Mouse (Mus musculus) left cerebral cortex, postnatal 14 days (tissue): ENCODE measurements around the gene Mast4. TPM values are rescaled to one million over a fixed set of nuclear protein-coding genes. Genes with fewer than 3 reads are reported as not detected.
A peak's percentile ranks its signal among the peaks of the same experiment; 100 is the strongest.

Source experiments
- DNase-seq, 2 experiments: peaks; one replicate each; pipeline ENCODE4 v3.0.0; 2021 to 2022; ENCODE audit warnings: low spot score in 2 of 2, mixed read lengths in 1 of 2
- intact Hi-C: fragments of 180-260 bp; cut with DNase I; formaldehyde crosslinking; loops from one replicate; pipeline ENCODE4 v1.15.1; 2025
- total RNA-seq, 2 experiments: library from RNA; stranded (reverse); gene quantifications; 2 replicates each; pipeline ENCODE4 v1.2.3; 2021

Gene Mast4
- total RNA-seq, 2 experiments from 2014 or later = 35.5 to 41.2 TPM

GRCm38 (mm10) chr13:102913919-102914318, 420.4 kb downstream of the Mast4 start:
- intact Hi-C loops = no loop called here
- no peak for DNase-seq

GRCm38 (mm10) chr13:102912867-102913266, 421.4 kb downstream of the Mast4 start:
- intact Hi-C loops = no loop called here

GRCm38 (mm10) chr13:102909654-102910418, 424.5 kb downstream of the Mast4 start:
- intact Hi-C loops = no loop called here
- DNase-seq = no peak

More at GRCm38 (mm10) chr13:102912867-102913266, 421.4 kb downstream of the Mast4 start:
- no peak for DNase-seq

GRCm38 (mm10) chr13:102906661-102907009, 427.7 kb downstream of the Mast4 start:
- no peak for DNase-seq
- intact Hi-C loops = no loop called here

GRCm38 (mm10) chr13:102906004-102906660, 428.2 kb downstream of the Mast4 start:
- peak; percentile 76 to 88 for DNase-seq
- intact Hi-C loops = no loop called here

- intact Hi-C loops = no loop called here
- no peak for DNase-seq
Observed at GRCm38 (mm10) chr13:102905361-102905950, 428.8 kb downstream of the Mast4 start.

GRCm38 (mm10) chr13:102903689-102904088, 430.6 kb downstream of the Mast4 start:
- DNase-seq = no peak
- intact Hi-C loops = no loop called here

GRCm38 (mm10) chr13:102902123-102902522, 432.2 kb downstream of the Mast4 start:
- intact Hi-C loops = no loop called here
- DNase-seq = no peak

GRCm38 (mm10) chr13:102900531-102900930, 433.8 kb downstream of the Mast4 start:
- intact Hi-C loops = no loop called here
- no peak for DNase-seq

- no peak for DNase-seq
- intact Hi-C loops = no loop called here
Observed at GRCm38 (mm10) chr13:102900083-102900420, 434.2 kb downstream of the Mast4 start.

GRCm38 (mm10) chr13:102899253-102900082, 434.8 kb downstream of the Mast4 start:
- intact Hi-C loops = no loop called here
- DNase-seq = no peak

GRCm38 (mm10) chr13:102898374-102899131, 435.7 kb downstream of the Mast4 start:
- intact Hi-C loops = no loop called here
- no peak for DNase-seq

GRCm38 (mm10) chr13:102896322-102896721, 438.0 kb downstream of the Mast4 start:
- intact Hi-C loops = no loop called here
- no peak for DNase-seq

- no peak for DNase-seq
- intact Hi-C loops = no loop called here
Observed at GRCm38 (mm10) chr13:102895894-102896293, 438.4 kb downstream of the Mast4 start.

GRCm38 (mm10) chr13:102894287-102895234, 439.7 kb downstream of the Mast4 start:
- no peak for DNase-seq
- intact Hi-C loops = no loop called here

- no peak for DNase-seq
- intact Hi-C loops = no loop called here
Observed at GRCm38 (mm10) chr13:102892783-102893182, 441.5 kb downstream of the Mast4 start.

- intact Hi-C loops = no loop called here
- DNase-seq = no peak
Observed at GRCm38 (mm10) chr13:102889989-102890388, 444.3 kb downstream of the Mast4 start.

- intact Hi-C loops = no loop called here
- no peak for DNase-seq
Observed at GRCm38 (mm10) chr13:102889537-102889936, 444.8 kb downstream of the Mast4 start.
